Mouse (Mus musculus): ENCODE measurements around the gene Map2k5. TPM values are rescaled to one million over a fixed set of nuclear protein-coding genes. Genes with fewer than 3 reads are reported as not detected.

Map2k5 gene
- total RNA-seq, 2 experiments from 2014 or later = 12.4 to 13.8 TPM

DNA sequence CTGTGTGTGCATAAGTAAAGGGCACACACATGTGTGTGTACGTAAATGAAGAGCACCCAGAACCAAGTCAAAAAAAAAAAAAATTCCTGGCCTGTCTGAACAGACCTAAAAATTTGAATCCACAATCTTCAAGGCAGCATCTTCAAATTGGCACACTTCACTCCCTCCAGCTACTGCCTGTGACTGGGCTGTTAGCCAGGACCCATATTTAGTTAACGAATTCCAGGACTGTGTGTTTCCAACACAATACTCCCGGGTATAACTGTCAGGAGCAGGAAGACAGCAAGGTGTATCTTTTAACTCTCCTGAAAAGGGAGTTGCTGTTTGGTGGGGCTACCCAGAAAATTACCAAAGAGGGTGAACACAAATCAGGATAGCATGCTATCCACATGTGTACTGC, 118.9 kb downstream of the Map2k5 start:
- no peak for DNase-seq

DNA sequence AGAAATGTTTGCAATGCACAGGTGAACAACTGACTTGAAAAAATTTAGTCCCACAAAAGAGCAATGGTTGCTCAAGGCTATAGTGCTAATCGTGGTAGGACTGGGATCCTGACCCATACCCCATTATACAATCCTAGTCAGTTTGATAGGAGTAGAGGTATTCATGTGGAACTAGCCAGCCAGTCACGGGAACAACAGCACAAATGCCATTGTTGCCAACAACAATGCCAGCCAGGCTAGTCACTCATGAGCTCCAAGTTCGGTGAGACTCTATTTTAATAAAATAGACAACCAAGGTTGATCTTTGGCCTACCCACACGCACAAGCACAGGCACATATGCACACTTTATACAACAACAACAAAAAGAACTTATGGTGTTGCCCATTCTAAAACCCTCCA, 120.0 kb downstream of the Map2k5 start:
- no peak for DNase-seq

DNA sequence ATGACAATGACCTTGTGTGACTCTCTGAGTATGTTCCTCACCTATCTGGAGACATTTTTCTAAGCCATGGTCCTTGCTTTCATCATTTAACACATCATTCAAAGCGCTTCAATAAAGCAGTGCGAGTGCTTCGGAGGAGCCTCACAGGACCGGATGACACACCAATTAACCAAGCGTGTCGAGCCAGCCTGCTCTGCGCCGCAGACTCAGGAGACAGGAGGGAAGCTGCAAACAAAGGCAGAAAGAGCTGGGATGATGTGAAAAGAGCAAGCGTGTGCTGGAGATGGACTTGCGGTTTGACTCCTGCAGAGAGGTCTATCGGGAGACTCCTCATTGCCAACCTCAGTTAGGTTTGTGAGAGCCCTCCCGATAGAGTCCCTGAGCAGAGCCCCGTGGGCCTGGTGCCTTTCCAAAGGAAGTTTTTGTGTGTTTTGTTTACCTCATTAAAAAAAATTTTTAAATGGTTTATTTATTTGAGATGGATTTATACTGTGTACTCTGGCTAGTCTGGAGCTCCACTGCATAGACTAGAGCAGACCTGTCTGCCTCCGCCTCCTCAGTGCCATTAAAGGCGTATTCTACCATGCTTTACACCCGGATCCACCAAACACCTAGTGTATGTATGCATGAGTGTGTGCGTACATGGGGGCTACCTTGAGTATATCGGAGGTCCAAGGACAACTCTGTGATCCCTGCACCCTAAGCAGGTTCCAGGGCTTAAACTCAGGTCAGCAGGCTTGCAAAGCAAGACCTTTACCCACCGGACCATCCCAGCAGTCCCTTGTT, 126.7 kb downstream of the Map2k5 start:
- no peak for DNase-seq

DNA sequence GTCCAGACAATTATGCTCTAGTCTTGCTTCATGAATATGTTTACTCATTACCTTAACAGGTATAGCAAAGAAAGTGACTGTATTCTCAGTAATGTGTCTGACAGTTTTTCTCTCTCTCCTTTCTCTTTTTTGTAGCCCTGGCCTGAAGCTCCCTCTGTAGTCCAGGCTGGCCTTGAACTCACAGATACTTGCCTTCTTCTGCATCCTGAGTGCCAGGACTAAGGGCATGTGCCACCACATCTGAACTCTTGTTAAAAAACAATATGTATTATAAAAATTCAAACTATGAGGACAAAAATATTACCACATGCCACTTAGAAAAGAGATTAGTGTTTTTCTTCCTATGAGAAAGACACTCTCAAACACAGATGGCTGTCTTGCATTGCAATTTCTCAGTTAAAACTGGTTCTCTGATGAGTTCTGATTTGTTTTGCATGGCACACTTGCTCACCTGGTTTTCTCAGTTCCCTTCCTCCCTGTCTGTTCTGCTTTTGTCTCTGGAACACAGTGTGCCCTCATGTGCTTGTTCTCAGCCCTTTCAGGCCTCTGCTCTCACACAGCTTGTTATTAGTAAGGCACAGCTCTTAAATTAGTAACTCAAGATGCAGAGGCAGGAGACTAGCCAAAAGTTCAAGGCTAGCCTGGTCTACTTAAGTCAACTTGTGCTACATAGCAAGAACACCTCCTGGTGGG, 129.5 kb downstream of the Map2k5 start:
- DNase-seq = no peak

DNA sequence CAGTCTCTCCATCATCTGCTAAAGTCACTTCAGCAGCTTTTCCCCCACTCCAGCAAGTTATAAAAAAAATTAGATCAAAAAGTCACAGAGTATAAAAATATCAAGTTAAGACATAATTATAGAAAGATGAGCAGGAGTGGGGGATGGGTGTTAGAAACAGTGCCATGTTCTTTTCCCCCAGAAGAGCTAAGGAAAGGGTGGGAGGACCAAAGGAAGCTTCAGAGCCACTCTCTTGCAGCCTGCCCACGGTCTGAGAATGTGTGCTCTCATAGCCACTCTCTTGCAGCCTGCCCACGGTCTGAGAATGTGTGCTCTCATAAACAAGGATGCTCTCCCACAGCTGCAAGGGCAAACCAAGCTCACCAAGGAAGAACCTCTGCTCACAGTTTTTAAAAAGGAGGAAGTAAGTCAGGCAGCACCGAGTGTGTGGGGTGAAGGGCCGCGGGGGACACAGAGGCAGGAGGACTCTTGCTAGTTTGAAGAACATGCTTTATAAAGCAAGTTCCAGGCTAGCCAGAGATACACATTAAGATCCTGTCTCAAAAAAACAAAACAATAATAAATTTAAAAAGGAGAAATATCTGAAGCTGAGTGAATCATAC, 131.0 kb downstream of the Map2k5 start:
- no peak for DNase-seq

DNA sequence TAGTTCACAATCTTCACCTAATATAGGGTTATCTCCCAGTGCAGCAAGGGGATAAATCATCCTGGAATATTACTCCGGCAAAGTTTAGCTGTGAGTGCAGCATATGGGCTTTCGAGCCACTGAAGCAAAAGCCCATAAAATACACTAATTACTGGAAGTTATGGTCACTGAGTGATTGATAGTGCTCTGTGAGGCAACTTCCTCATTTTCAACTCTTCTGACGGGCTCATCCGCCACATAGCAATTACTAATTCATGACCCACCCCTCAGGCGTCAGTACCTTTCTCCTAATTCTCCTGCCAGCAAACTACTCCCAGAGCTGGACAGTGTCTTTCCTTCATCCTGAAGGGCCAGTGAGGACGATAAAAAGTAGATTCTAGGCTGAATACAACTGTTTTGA, 135.7 kb downstream of the Map2k5 start:
- no peak for DNase-seq

DNA sequence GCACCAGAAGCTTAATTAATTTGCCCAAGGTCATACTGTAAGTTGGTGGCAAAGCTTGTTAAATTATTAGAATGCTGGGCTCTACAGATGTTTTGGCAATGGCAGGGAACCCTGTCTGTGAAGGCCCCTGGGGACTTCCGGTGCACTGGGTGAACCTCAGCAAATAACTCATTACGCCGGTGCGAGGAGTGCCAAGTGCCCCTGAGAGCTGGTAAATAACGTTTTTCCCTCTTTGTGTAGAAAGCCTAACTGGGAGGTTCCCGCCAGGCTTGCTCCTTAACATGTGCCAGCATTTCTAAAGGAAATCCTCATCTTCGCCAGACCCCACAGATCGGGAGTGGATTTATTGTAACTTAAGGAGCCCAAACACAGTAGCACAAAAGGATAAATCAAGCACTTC, 136.5 kb downstream of the Map2k5 start:
- no peak for DNase-seq

DNA sequence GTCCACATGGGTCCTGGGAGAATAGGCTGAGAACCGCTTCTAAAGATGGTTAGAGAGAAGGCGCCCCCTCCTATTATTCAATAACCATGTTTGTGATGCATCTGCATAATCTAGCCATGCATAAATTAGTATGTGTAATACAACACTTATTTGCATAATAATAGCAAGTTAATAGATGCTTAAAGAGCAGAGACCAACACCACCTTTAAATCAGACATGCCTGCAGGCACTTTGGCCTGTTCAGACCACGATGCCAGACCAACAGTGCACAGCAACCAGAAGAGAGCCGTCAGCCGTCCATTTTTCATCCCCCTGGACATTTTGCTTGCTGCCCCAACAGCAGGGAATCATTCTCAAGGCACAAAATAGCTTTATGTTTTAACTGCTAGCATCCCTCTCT, 143.3 kb downstream of the Map2k5 start:
- DNase-seq = no peak

DNA sequence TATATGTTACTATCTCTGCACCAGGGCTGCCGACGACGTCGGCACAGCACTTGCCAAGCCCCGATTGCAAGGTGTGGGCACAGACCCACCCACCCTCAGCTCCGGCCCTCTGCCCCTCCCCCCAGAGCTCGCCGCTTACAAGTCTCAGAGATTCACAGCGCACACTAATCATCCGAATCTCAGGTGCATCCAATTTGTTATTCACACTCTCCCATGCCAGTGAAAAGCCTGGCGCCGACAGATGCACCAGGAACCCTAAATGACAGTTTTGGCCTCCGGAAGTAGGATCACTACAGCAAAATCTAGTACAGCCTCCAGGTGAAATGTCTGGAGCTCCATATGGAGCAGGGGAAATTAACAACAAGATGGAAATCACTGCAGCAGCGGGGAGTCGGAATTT, 147.4 kb downstream of the Map2k5 start:
- DNase-seq = no peak

DNA sequence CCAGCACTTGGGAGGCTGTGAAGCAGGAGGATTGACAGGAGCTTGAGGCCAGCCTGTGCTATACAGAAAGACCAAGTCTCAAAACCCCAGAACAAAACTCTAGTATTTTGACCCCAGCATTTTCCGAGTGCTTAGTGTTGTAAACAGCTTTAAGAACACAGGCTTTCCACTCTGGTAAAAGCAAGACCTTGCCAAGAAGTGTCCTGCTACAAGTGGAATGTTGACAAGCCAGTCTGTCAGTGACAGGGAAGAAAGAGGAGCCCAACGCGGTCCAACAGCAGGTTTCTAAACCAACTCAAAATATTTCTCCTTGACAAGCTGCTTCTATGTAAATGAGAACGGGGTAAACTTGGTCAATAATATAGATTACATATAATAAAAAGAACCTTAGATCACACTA, 148.6 kb downstream of the Map2k5 start:
- no peak for DNase-seq

DNA sequence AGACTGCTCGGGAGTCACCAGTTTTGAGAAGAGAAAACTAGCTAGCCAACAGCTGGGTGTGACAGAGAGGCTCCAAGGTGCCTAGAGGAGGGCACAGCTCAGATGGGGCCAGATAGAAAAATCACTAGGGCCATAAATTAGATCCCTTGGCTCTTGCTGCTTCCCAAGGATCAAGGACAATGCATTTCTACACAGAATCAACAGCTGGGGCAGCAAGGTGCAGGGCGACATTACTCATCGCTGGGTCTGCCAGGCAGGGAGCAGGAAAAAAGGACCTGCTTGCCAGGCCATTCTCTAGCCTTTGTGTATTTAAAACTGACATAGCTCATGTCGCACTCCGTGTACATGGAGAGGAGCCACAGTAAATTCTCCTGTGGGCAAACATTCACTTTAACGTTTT, 155.5 kb downstream of the Map2k5 start:
- DNase-seq = no peak

DNA sequence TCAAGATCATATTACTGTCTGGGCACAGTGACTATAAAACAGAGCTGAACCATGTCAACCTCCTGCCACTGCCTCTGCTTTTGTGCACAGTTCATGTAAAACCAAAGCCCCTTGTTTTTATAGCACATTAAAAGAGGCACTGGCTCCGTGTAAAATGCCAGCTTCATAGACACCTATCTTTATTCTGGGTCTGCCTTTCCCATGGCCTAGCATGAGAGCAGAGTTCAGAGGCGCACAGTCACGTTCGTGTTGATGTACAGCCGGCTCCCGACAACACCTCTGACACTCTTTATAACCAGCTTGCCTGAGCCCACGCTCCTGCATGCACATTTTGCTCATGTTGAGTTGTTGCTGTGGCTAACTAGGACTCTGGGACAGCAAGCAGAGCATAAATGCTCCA, 157.9 kb downstream of the Map2k5 start:
- no peak for DNase-seq

DNA sequence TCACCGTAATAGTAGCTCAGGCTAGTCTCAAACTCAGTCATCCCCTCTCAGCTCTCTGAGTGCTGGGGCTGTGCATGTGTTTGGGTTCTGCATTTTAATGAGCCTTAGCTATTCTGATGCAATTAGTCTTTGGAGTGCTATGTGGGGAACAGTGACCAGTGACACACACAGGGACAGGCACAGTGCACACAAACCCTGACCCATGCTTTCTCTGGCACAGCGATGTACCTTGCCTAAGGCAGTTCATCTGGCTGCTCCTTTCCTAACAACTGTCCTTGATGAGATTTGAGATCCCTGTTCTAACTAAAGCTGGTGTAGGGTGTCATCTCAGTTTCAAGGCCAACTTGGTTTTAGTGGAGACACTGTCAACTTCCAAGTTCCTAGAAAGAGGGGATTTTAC, 162.7 kb downstream of the Map2k5 start:
- no peak for DNase-seq

DNA sequence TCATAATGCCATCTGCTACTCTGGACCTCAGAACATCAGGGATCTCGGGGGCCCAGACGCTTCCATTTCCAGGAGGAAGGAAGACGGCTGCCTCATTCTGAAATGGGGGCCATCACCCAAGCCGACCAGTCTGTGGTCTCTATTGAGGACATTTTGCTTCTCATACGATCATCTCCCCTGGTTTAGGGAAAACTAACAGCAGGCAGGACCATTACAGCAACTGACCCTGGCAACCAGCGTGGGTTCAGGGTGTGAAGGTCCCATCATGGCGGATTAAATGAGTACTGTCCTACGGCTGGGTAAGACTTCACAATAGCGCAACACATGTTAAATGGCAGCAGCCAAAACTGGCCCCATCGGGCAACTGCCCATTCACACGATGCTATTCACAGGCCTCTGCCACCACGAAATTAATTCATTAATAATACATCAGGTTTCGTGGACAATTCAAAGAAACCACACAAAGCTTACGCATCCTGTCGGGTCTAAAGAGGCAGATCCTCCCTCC, 170.9 kb downstream of the Map2k5 start:
- DNase-seq = no peak

DNA sequence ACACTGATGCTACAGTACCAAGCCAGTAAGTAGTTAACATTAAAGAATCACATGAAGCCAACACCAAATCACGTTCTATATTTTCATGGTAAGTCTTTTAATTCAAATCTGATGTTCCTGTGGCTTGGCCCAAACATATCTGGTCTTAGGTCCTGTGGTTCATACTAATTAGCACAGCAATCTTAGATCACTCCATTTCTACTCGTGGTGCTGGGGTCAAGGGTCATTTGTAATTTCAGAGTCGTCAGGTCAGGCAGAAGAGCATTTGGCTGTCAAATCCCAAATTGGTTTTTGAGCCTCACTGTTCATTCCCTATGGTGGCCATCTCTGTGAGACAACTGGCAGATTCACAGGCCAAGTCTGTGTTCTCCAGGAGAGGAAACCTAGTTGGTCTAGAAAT, 174.2 kb downstream of the Map2k5 start:
- DNase-seq = no peak

DNA sequence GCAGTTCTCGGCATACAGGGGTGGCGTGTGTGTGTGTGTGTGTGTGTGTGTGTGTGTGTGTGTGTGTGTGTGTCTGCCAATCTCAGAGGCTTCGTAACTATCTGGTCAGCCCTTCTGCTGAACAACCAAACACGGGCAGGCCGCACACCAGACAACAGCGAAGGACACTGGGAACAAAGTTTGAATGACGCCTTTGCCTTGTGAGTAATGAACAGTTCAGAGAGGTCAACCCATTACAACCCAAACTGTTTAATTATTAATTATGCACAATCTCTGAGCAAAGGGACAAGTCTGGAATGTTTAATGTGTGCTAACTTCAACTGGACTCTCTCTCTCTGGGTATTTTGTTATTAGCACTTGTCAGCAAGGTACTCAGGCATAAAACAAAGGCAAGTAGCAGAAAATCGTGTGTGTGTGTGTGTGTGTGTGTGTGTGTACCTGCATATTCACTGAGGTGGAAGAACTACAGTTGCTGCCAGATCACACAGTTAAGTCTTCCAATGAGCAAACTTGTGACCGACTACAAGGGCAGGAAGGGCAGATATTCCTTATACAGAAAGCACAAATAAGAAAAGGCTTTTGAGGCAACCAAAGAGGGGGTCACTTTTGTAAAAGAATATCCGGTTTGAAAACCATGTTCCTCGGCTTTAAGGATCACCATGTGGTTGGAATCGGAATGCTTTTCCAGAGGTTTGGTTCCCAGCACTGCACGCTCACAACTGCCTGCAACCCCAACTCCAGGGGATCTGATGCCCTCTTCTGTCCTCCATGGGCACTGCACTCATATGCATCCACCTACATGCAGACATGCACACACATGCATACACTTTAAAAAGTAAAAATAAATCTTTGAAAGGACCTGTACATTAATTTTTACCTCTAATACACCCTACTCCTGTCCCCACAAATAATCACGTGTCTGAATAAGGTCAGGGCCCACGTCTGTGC, 176.1 kb downstream of the Map2k5 start:
- no peak for DNase-seq

DNA sequence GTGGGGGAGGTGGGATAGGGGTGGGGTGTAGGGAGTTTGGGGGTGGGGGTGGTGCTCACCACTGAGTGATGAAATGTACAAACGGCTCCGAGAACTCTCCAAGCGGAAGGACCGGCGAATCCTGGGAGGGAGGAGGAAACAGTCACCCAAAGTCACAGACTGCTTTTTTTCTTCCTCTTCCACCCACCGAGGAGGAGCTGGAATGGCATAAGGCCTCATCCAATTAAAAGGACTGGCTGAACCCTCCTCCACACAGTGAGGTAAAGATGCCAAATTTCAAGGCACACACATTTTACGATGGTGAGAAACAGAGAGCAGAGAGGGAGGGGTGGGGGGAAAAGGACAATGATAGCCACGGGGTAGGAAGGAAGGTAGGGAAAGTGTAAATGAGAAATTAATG, 180.4 kb downstream of the Map2k5 start:
- no peak for DNase-seq

DNA sequence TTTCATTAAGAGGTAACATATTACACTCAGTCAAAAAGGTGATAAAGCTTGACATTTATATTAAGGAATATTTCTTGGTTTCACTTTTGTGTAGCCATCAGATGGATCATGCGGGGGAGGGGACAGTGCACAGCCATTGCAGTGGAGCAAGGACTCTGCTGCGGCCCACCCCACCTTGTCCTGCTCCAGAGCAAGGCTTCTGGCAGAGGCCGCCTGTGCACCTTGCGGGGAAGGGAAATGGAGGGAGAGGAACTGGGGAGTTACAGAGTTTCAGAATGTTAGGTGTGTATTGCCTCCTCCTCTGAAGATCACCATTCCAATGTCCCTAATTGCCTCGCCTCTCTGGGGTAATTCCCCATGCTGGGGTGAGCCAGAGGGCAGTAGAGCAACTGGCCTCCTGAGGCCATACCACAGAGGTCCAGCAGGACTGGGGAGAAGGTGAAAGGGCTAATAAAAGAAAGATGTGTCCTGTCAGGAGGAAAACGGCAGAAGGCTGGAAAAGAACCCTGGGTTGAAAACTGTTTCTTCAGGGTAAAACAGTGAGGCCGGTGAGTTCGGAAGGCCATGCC, 181.5 kb downstream of the Map2k5 start:
- no peak for DNase-seq

DNA sequence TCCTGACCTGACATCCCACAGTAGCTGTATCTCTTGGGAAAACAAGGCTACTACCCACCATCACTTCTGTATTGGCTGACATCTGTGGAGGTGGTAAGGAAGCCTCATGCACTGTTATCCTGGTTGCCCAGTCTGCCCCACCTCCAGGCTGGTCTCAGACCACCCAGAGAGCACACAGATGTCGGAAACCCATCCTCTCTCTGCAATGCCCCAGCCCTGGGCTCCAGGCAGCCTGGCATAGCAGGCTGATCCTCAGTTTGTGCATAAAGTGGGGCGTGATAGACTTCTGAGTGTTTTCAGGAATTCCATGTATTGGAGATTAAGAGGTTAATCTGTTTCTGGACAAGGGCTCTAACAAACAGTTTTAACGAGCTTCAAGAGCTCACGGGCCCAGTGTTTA, 182.2 kb downstream of the Map2k5 start:
- no peak for DNase-seq

DNA sequence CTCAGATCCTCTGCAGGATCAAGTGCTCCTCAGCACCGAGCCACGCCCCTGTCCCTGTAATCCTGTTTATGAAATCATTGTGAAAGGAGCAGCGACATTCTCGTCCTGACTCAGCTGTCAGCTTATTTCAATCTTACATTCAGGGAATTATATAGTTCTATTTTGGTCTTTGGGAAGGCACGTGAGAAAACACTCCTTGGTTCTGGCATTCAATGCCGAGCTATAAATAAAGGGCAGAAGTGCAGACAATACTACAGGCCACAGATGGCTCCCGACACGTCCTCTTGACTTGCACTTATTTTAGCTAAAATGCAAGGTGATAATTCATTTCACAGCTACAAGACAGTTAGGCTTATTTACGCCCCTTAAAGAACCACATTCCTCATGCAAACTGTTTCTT, 182.9 kb downstream of the Map2k5 start:
- DNase-seq = no peak

DNA sequence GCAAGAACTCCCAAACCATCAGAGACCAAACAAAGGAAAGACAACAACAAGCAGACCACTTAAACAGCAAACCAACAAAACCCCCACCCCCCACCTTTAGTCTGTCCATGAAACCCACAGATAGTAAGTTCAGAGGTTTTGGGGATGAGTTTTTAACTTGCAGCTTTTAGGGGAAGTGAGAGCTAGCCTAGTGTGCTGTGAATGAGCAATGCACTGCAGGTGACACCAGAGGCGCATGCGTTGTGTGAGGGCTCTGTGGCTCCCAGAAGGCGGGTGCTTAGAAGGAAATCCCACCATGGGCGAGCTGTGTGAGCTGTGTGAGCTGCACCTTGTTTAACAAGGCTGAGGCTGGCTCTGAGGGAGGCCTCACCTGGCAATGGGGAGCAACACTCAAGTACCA, 184.9 kb downstream of the Map2k5 start:
- DNase-seq = no peak

DNA sequence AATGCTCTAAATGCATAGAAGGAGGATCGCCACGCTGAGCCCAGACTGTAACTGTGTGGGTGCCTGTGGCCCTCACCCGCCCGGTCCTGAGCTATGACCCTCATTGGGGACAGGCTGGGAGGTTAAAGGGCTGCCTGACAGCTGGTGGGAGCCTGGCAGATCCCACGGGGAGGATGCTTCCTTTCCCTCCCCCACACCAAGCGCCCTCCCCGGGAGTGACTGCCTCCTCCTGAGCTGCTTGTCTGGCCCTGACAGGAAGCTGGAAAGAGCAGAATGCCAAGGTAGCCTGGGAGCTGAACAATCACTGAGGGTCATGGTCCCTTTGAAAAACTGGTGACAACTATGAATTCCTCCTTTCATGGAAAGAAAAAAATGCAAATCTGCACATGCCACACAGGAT, 190.4 kb downstream of the Map2k5 start:
- DNase-seq = no peak

All from gastrocnemius, postnatal 25 days (tissue).